Mouse (Mus musculus): ENCODE results near the gene Ift172.

The Ift172 gene

DNA sequence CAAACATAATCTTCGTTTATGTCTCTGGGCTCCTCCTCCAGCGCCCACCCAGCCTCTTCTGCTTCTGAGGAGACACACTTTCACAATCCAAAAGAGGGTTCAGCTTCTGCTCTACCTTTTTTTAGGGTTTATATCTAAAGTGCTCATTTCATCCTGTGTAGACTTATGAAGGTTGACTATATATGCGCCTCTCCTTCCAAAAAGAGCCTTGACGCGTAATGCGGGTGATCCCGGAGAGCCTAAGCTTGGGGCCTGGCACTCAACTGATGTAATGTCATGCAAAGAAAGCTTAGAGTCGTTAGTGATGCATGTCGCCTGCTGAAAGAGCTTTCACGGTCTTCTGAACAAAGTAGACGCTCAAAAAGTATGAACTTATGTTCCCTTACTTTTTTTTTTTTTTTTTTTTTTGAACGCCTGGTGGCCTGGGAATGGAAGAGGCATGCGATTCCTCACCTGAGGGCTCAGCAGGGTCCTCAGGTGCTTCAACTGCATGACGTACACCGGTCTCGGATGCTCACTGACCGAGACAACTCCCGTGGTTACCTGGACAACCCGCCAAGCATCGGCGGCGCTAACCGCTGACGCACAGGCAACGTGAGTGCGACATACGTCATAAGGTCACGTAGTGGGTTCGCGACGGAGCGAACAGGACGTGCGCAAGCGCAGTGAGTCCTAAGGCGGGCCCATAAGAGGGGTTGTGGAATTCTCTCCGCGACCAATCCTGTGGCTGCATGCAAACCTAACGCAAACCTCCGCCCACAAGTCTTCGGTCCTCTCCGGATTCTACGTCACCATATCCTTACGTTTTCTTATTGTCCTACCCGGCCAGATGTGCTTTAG lies at the start of gene Ift172:
TSS of gene Ift172 (minus strand) at position 596 of the 840 bp plus-strand sequence.
- DNase-seq, result peak; percentile 94

GRCm38 (mm10) chr5:31328255-31328654 lies 37.3 kb upstream of the Ift172 start:
- DNase-seq, result peak; percentile 50

DNA sequence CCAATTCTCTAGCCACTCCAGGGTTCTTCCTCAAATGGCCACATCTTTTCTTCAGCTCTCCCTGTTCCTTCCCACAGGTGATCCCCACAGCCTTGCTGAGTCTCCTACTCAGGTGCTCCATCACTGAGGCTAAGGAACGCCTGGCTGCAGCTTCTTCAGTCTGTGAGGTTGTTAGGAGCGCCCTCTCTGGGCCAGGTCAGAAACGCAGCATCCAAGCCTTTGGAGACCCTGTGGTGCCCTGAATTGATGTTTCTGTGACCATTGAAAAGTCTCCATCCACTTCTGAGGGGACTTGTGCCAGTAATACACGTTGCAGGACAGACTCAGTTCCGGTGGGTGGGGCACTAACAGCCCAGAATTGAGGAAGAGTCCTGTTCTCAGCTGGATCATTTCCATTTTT lies 35.9 kb upstream of the Ift172 start:
- peak; percentile 21 for DNase-seq

- DNase-seq, result no peak
Measured at GRCm38 (mm10) chr5:31324085-31324484, 33.2 kb upstream of the Ift172 start.

- DNase-seq, result peak; percentile 5
Measured at GRCm38 (mm10) chr5:31322776-31323175, 31.9 kb upstream of the Ift172 start.

GRCm38 (mm10) chr5:31312806-31313205 lies 21.9 kb upstream of the Ift172 start:
- DNase-seq, result no peak

- DNase-seq, result no peak
Measured at GRCm38 (mm10) chr5:31303093-31303492, 12.2 kb upstream of the Ift172 start.

GRCm38 (mm10) chr5:31301866-31302265 lies 10.9 kb upstream of the Ift172 start:
- DNase-seq, result no peak

- DNase-seq, result no peak
Measured at GRCm38 (mm10) chr5:31298486-31298885, 7.6 kb upstream of the Ift172 start.

DNA sequence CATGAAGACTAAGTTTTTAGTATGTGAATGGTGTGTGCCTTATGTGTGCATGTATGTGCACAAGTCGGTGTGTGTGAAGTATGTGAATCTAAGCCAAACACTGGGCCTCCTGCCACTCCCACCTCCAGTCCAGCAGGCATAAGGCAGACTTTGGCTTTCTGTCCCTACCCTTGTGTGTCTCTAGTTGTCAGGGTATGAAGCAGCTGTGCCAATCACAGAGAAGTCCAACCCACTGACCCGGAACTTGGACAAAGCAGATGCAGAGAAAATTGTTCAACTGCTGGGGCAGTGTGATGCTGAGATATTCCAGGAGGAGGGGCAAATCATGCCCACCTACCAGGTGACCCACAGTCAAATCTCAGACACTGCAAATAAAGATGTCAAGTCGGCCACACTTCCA lies 7.1 kb upstream of the Ift172 start:
- DNase-seq, result no peak

DNA sequence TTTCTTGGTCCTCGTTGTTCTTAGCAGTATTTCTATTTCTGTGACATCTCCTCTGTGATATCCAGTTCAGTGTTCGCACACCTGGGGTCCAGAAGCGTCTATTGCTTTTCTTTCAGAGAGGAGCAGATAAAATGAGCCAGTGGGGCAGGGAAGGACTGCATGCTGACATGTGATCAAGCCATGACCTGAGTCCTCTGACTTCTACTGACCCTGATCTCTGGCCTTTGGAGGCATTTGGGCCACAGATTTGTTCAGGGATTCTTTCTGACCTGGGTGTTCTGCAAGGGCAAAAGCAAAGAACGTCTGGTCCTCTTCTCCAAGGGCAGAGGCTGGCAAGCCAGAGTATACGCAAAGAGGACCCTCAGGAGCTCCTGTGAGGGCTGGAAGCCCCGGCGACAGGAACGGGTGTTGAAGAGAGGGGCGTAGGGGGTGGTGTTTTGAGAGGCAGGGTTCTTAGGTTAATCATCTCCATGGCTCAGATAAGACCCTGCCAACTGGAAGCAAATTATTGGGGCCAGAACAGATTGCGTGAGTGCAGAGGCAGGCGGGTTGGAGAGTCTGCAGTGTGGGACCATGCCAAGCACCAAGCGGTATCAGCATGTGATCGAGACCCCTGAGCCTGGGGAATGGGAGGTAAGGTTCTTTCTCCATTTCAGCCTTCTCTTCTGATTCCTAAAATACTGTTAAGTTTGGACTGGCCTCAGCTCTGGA lies 6.3 kb upstream of the Ift172 start, which contains the start of gene Gckr:
TSS of gene Gckr (plus strand) at position 397 of the 711 bp plus-strand sequence.
- no peak for DNase-seq

DNA sequence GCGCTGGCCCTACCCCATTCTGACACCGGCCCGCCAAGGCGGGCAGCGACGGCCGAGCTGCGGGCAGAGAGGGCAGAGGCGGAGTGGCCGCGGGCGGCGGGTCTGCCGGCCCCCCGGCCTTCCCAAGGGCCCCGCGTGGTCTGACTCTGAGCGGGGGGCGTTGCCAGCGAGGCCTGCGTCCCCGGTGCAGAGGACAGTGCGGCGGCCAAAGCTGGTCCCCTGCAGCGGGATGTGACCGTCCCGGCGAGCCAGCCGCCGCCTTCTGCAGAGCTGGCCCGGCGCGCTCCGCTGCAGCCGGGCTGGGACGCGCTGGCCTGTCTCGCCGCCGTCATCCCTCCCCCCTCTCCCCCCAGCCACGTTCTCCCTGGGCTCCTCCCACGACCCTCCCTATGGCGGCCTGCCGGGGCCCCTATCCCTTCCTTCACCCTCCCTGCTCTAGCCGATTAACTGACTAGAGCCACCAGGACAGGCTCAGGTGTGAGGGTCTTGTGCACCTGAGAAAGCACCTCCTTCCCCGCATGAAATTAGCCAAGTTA lies 4.8 kb upstream of the Ift172 start, which contains the start of gene Fndc4:
TSS of gene Fndc4 (minus strand) at position 475 of the 536 bp plus-strand sequence.
- DNase-seq, result peak; percentile 34

DNA sequence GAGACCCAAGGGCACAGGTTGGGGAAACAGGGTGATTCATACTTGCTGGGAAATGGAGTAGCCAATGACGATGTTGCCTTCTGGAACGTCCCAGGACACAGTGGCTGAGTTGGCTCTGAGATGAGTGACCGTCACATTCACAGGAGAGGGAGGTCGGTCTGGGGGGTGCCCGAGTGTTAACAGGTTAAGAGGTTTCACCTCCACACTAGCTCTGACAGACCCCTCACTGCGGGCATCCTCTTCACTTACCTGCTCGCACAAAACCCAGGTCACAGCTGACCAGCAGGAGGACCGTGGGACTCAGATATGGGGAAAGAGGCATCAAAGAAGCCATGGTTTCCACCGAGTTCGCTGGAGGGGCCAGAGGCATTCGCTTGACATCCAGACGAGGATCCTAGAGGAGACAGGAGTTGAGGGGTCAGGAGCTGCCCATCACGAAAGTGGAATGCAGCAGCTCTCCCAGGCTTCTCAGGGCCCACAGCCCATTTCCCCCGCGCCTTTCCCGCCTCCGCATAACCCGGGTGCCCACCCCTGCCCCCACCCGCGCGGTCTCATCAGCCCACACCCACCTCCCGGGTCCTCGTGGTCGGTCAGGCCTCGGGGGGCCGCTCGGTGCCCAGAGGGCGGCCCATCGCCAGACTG lies 4.2 kb upstream of the Ift172 start:
- DNase-seq, result no peak

GRCm38 (mm10) chr5:31291361-31291688 lies 409 bp upstream of the Ift172 start:
- no peak for DNase-seq

- no peak for DNase-seq
Measured at GRCm38 (mm10) chr5:31289626-31290230, 1.2 kb downstream of the Ift172 start.

GRCm38 (mm10) chr5:31288655-31289054 lies 2.3 kb downstream of the Ift172 start:
- DNase-seq, result no peak

- DNase-seq, result no peak
Measured at GRCm38 (mm10) chr5:31288225-31288624, 2.7 kb downstream of the Ift172 start.

- DNase-seq, result no peak
Measured at GRCm38 (mm10) chr5:31279245-31279988, 11.5 kb downstream of the Ift172 start.

- no peak for DNase-seq
Measured at GRCm38 (mm10) chr5:31273018-31273417, 17.9 kb downstream of the Ift172 start.

DNA sequence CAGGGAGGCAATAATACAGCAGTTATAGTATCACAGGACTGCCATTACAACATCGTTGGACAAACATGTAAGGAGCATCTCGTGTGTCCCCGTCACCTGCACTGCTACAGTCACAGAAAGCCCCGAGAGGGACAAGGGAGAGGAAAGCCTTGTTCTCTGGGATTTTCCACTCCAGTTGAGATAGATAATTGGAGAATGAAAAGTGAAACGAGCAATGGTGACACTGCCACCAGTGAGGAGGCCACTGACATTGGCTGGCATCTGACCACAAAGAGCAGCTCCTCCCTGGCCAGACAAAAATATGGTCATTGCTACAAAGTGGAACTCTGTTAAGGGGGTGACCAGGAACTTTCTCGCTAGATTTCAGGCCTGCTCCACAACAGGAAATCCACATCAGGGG lies 23.2 kb downstream of the Ift172 start:
- no peak for DNase-seq

DNA sequence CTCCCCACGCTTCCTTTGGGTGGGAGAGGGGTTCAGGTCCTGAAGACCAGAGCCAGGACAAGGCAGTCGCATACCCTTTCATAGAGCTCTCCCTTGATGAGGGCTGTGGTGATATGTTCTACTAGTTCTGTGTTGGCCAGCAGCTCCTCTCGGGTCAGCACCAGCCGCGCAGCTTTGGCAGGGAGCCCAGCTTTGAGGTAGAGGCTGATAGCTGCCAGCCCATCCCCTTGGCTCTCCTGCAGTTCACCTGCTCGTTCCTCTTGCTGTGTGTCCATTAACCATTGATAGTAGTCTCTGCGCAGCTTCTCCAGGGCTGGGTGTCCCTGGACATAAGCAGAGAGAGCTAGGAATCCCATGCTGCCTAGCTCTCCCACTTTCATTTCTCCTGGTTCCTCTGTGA lies 24.8 kb downstream of the Ift172 start:
- DNase-seq, result no peak

- DNase-seq, result no peak
Measured at GRCm38 (mm10) chr5:31257616-31258015, 33.3 kb downstream of the Ift172 start.

All from kidney, adult 18-20 months (tissue).